Mouse (Mus musculus) C2C12 (cell line): Measurements from ENCODE around the gene Atg10. TPM values are rescaled to one million over a fixed set of nuclear protein-coding genes. Genes with fewer than 3 reads are reported as not detected.

Experiments used
- H3K27me3 ChIP-seq: one replicate; pipeline ENCODE4 v1.6.1; 2011; ENCODE audit not compliant: control insufficient read depth, insufficient read depth, insufficient read length
- H3K36me3 ChIP-seq: one replicate; pipeline ENCODE4 v1.6.1; 2011; ENCODE audit not compliant: control insufficient read depth, insufficient read depth
- H3K4me3 ChIP-seq: one replicate; pipeline ENCODE4 v1.5.1; 2011; ENCODE audit warnings: mild to moderate bottlenecking, control low read depth; ENCODE audit not compliant: poor library complexity, insufficient read depth, severe bottlenecking
- H3K79me2 ChIP-seq: one replicate; pipeline ENCODE4 v1.6.1; 2011; ENCODE audit not compliant: control insufficient read depth, insufficient read depth
- H3K79me3 ChIP-seq: one replicate; pipeline ENCODE4 v1.6.1; 2011; ENCODE audit warnings: low read depth, control low read depth
- H3ac ChIP-seq: one replicate; pipeline ENCODE3; 2011; ENCODE audit warnings: low read depth; ENCODE audit not compliant: control insufficient read depth, insufficient read length
- CEBPB ChIP-seq: IDR thresholded peaks from one replicate; pipeline ENCODE4 v1.6.1; 2011; ENCODE audit warnings: low read depth, mild to moderate bottlenecking, control low read depth, moderate library complexity
- CTCF ChIP-seq: IDR thresholded peaks from one replicate; pipeline ENCODE4 v1.5.1; 2011; ENCODE audit not compliant: control insufficient read depth, insufficient read depth, insufficient read length
- FOSL1 ChIP-seq: IDR thresholded peaks from one replicate; pipeline ENCODE4 v1.8.0; 2011; ENCODE audit warnings: mild to moderate bottlenecking, low read length; ENCODE audit not compliant: poor library complexity, insufficient read depth, severe bottlenecking
- MAX ChIP-seq: IDR thresholded peaks from one replicate; pipeline ENCODE4 v1.6.1; 2011; ENCODE audit warnings: mild to moderate bottlenecking, control low read depth
- MYOD1 ChIP-seq: IDR thresholded peaks from one replicate; pipeline ENCODE4 v1.6.1; 2011; ENCODE audit warnings: low read depth; ENCODE audit not compliant: control insufficient read depth, insufficient read length
- MYOG ChIP-seq: IDR thresholded peaks from one replicate; pipeline ENCODE4 v1.6.1; 2011; ENCODE audit not compliant: control insufficient read depth, insufficient read length; ENCODE audit errors: extremely low read depth
- USF1 ChIP-seq: IDR thresholded peaks from one replicate; pipeline ENCODE4 v1.6.1; 2011; ENCODE audit warnings: low read depth, mild to moderate bottlenecking, control low read depth, moderate library complexity
- polyA plus RNA-seq: library from polyadenylated mRNA; unstranded; fragments of >200 nt; fragmentation: generic; extraction: Trizol; gene quantifications from one replicate; pipeline ENCODE4 v1.2.1, GENCODE M21; 2012; ENCODE audit warnings: missing spikeins

Atg10 gene
- polyA plus RNA-seq, 1 experiment, result 2.5 TPM

- Histone ChIP-seq H3K4me3 (no peak overlapping the region), H3K79me2 (no peaks in the 10 kb centered on the region), H3K27me3 (no peaks in the 10 kb centered on the region), H3K36me3 (no peaks in the 10 kb centered on the region), H3K79me3 (no peaks in the 10 kb centered on the region), H3ac (no peak overlapping the region)
- TF ChIP-seq CTCF (no peak), FOSL1 (no peak), USF1 (no peak), CEBPB (no peak), MYOG (no peak), MAX (no peak), MYOD1 (no peak)
Measured at GRCm38 (mm10) chr13:91236884-91237283, 13.1 kb upstream of the Atg10 start.

- H3K27me3 ChIP-seq, result no peaks in the 10 kb centered on the region
- H3K36me3 ChIP-seq, result no peaks in the 10 kb centered on the region
- no peaks in the 10 kb centered on the region for H3K79me3 ChIP-seq
- no peak overlapping the region for H3ac ChIP-seq
- TF ChIP-seq MYOG (no peak), CEBPB (peak; percentile 81), CTCF (no peak)
- H3K79me2 ChIP-seq, result no peaks in the 10 kb centered on the region
- H3K4me3 ChIP-seq, result no peak overlapping the region
Measured at GRCm38 (mm10) chr13:91224438-91224814, 658 bp upstream of the Atg10 start.

GRCm38 (mm10) chr13:91223063-91223462, 705 bp downstream of the Atg10 start:
- Histone ChIP-seq H3K79me3 (no peaks in the 10 kb centered on the region), H3ac (no peak overlapping the region), H3K79me2 (no peaks in the 10 kb centered on the region)

GRCm38 (mm10) chr13:91221696-91222095, 2.1 kb downstream of the Atg10 start:
- H3K36me3 ChIP-seq, result no peaks in the 10 kb centered on the region
- H3K79me2 ChIP-seq, result no peaks in the 10 kb centered on the region
- H3K4me3 ChIP-seq, result no peak overlapping the region
- TF ChIP-seq USF1 (no peak), MYOG (no peak), MAX (no peak), FOSL1 (no peak), CEBPB (no peak), MYOD1 (no peak), CTCF (no peak)
- no peaks in the 10 kb centered on the region for H3K27me3 ChIP-seq
- H3K79me3 ChIP-seq, result no peaks in the 10 kb centered on the region
- H3ac ChIP-seq, result no peak overlapping the region

More at GRCm38 (mm10) chr13:91223063-91223462, 705 bp downstream of the Atg10 start:
- TF ChIP-seq MYOD1, result no peak
- no peak for TF ChIP-seq MAX
- no peak for TF ChIP-seq USF1
- TF ChIP-seq CEBPB, result no peak
- TF ChIP-seq CTCF, result no peak
- TF ChIP-seq FOSL1, result no peak
- TF ChIP-seq MYOG, result no peak
- H3K36me3 ChIP-seq, result no peaks in the 10 kb centered on the region
- no peaks in the 10 kb centered on the region for H3K27me3 ChIP-seq
- H3K4me3 ChIP-seq, result no peak overlapping the region

GRCm38 (mm10) chr13:91217691-91218090, 6.1 kb downstream of the Atg10 start:
- Histone ChIP-seq H3K4me3 (no peak overlapping the region), H3K36me3 (no peaks in the 10 kb centered on the region), H3K79me3 (no peaks in the 10 kb centered on the region), H3K27me3 (no peaks in the 10 kb centered on the region), H3ac (no peak overlapping the region), H3K79me2 (no peaks in the 10 kb centered on the region)
- TF ChIP-seq USF1 (no peak), MYOG (no peak), MAX (no peak), CTCF (no peak), CEBPB (no peak), FOSL1 (no peak), MYOD1 (no peak)

GRCm38 (mm10) chr13:91216656-91217205, 7.0 kb downstream of the Atg10 start:
- TF ChIP-seq CTCF, result no peak
- TF ChIP-seq FOSL1, result no peak
- no peak for TF ChIP-seq USF1
- TF ChIP-seq MYOG, result no peak
- no peak for TF ChIP-seq MYOD1
- TF ChIP-seq CEBPB, result no peak
- no peak for TF ChIP-seq MAX
- Histone ChIP-seq H3K4me3 (no peak overlapping the region), H3K79me2 (no peaks in the 10 kb centered on the region), H3ac (no peak overlapping the region), H3K27me3 (no peaks in the 10 kb centered on the region), H3K36me3 (no peaks in the 10 kb centered on the region), H3K79me3 (no peaks in the 10 kb centered on the region)
